Mouse (Mus musculus) v-Abl transformed pro-B cells (cell line): Measurements from ENCODE around the gene C1rl.

Source experiments
- in situ Hi-C, 2 experiments: fragments of 400-800 bp; cut with MboI; formaldehyde crosslinking; loops; one replicate each; pipeline ENCODE4 v1.15.1; 2025; ENCODE audit not compliant: unreplicated experiment in 2 of 2

C1rl gene

GRCm38 (mm10) chr6:124492842-124493561 lies at the start of gene C1rl:
C1rl (plus strand) TSS chr6:124493113.
- in situ Hi-C loops, result no loop called here

- in situ Hi-C loops, result no loop called here
These were observed 49.6 kb upstream of the C1rl start for GRCm38 (mm10) chr6:124443338-124443737.

GRCm38 (mm10) chr6:124446024-124446423 lies 46.9 kb upstream of the C1rl start:
- in situ Hi-C loops, result no loop called here

- in situ Hi-C loops, result no loop called here
These were observed 46.5 kb upstream of the C1rl start for GRCm38 (mm10) chr6:124446459-124446858.

DNA sequence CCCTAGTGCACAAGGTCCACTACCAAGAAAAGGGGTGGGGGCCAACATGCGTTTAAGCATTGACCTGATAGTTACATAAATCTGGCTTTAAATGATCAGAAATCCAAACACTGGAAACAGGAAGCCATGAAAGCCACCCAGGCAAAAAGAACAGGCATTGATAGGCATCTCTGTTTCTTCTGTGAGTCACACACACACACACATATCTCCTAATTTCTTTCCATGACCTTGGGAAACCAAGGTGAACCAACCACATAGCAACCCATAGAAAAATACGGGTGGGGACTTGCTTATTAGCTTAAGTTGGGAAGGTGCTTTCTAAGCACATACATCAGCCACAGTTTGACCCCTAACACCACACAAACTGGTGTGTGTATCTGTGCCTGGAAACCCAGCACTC lies 45.6 kb upstream of the C1rl start:
- in situ Hi-C loops, result no loop called here

- in situ Hi-C loops, result no loop called here
These were observed 44.6 kb upstream of the C1rl start for GRCm38 (mm10) chr6:124448186-124448852.

GRCm38 (mm10) chr6:124448959-124449667 lies 43.8 kb upstream of the C1rl start:
- in situ Hi-C loops, result no loop called here

DNA sequence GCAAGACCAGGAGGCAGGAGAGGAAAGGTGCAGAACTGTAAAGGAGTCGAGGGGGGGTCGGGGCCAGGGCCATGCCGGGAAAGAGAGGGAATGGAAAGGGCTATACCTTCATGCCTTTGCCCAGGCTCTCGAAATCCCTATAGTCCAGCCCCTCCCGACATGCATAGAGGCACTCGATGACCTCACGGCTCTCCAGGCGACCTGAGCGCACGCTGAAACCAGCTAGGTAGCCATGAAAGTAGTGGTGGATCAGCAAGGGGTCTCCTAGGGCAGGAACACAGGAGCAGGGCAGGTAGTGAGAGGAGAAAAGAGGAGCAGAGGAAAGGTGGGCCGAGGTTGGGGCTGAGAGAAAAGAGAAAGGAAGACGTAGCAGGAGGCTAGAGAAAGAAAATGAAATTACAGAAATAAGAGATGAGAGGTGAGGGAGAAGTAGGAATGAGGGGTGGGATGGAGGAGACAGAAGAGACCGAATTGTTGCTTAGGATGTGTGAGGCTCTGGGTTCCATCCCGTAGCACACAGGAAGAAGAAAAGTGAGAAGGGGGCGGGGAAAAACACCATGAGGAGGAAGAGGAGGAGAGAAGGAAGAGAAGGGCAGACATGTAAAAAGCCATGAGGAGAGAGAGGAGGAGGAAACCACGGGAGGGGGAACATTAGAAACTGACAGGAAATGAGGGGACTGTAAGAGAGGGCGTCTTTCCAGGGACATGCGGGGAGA lies 43.1 kb upstream of the C1rl start:
- in situ Hi-C loops, result no loop called here

DNA sequence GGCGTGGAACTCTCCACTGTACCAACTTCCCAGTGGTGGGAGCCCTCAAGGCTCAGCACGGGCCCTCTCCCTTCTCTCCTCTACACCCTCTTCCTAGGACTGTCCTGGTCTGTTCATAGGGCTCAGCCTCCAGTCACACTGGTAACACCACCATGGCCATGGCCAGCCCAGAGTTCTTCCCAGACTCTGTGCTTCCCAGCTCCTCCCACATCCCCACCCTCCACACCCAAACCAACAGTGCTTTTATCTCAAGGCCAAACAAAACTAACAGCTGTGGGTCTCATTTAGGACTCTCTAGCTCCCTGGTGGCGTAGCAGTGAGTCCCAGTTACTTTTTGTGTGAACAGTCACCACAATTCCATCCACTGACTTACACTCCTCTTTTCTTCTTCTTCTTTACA lies 40.9 kb upstream of the C1rl start:
- in situ Hi-C loops, result no loop called here

DNA sequence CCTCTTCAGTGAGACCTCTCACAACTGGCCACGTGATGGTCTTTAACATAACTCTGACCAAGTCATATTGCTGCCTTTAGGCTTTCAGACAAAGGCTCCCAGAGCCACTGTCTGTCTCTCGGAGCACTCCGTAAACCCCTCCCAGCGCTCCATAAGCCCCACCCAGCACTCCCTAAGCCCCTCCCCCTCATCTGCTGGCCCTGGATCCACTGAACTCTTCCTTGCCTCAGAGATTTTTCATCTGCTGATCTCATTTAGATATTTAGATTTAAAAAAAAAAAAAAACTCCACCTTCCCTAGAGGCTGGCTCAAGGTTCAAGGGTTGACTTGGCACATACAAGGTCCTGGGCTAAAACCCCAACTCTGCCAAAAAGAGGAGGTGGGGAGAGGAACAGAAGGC lies 39.2 kb upstream of the C1rl start:
- in situ Hi-C loops, result no loop called here

GRCm38 (mm10) chr6:124456243-124456642 lies 36.7 kb upstream of the C1rl start:
- in situ Hi-C loops, result no loop called here

DNA sequence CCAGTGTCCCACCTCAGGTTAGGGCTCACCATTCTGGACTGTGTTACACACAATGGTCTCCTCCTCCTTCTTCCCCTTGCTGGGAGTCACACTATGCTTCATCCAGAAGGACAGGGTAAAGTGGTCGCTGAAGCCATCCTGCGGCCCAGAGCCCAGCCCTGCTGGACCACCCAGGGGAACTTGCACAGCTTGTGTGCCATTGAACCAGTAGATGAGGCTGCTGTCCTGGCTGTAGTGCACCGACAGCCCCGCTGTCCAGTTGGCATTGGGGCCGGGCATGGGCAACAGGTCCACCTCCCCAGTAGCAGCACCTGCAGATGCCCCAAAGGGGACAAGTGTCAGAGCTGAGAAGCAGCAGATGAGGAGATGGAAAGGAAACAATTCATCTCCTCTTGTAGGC lies 35.1 kb upstream of the C1rl start:
- in situ Hi-C loops, result no loop called here

DNA sequence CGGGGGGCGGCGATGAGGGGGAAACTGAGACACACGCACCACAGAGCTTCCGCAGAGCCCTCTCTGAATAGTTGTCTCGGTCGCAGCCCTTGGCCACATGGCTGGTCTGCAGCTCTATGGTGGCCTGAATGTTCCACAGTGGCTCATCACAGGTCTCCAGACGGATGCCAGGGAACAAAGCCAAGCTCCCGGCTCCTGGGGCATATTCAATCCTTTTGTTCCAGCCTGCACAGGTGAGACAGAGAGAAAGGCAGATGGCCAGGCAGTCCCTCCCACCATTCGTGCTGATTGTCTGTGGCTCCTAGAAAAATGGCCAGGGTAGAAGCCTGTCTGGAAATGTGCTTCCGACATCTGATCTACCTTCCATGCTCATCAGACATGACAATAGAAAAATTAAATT lies 34.4 kb upstream of the C1rl start:
- in situ Hi-C loops, result no loop called here

DNA sequence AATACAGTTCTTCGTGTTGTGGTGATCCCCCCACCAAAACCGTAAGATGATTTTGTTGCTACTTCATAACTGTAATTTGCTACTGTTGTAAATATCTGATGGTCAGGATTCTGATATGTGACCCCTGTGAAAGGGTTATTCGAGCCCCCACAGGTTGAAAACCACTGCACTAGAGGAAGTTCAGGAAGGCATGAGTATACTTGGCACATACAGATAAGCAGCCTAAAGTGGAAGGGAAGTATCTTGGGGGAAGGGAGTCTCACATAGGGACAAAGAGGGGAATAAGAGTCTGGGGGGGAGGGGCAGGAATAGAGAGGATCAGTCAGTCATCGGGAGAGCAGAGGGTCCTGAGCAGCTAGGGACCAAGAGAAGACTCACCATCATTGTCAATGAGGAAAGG lies 33.5 kb upstream of the C1rl start:
- in situ Hi-C loops, result no loop called here

- in situ Hi-C loops, result no loop called here
These were observed 29.0 kb upstream of the C1rl start for GRCm38 (mm10) chr6:124463881-124464291.

DNA sequence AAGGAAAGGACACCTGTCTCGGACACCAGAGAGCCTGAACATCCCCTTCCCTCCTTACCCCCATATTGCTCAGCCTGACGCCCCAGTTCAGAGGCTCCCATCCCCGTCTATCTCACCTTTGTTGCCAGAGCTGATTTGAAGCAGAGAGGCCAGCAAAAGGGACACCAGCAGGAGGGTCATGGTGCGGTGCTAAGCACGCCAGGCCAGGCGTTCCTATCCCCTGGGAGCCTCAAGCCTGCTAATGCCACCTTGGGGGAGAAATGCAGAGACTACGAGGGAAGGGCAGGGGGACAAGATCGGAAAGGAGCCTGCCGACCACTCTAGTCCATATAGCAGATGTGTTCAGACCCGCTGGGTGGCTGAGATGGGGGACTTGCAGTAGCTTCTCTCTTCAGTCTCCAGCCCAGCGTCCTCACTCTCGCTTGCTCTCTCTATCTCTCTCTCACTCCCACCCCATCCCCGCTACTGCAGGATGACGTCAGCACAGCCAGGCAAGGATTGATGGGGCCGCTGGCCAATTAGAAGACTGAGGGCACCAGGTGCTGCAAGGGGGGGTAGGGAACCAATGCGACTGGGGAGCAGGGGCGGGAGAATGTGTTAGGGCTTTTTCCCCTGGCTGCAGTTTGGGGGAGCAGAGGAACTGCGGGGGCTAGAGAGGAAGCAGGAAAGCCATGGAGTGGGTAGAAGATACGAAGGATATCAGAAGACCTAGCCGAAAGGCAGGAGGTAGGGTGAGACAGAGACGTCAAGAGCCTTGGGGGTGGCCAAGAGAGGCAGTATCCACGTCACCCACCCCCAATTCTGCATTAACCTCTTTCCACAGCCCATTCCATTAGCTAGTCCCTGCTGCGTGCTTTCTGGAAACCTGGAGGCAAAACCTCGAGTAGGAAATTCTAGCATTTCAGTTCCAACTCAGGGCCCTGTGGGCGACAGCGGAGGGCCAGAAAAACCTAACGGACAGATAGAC lies 28.3 kb upstream of the C1rl start, which contains the start of gene Clstn3:
TSS of gene Clstn3 (minus strand) at position 490 of the 967 bp plus-strand sequence.
- in situ Hi-C loops, result no loop called here

DNA sequence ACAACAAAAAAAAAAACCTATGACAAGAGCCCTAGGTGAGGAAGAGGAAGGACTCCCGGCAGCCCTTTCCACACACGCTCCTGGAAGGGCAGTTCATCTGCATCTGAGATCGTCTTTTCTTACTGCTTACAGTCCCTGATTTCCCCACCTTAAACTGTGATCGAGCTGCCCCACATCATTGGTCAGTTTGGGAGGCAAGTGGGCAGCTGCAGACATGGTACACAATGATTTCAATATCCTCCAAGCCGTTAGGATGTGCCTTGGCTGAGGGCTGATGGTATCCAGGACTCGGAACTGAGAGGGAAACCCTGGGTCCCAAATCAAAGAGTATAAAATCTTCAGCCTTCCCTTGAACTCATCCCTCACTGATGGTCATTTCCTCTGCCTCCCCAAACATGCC lies 27.6 kb upstream of the C1rl start:
- in situ Hi-C loops, result no loop called here

DNA sequence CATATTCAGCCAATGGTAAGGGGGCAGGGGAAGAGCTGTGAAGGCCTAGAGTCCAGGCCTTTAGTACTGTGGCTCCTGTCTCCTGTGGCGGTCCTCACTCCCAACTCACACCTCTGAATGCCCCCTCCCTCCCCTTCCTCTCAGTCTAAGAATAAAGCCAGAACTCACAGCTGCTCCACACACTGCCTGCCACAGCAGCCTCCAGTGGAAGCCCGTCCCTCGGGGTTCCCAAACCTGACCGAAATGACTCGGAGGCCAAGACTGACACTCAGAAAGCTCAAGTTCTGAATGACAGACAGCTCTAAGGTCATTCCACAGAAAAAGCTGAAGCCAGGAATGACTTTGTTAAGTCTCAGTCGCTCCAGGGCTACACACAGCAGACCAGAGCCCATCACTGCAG lies 27.2 kb upstream of the C1rl start:
- in situ Hi-C loops, result no loop called here

DNA sequence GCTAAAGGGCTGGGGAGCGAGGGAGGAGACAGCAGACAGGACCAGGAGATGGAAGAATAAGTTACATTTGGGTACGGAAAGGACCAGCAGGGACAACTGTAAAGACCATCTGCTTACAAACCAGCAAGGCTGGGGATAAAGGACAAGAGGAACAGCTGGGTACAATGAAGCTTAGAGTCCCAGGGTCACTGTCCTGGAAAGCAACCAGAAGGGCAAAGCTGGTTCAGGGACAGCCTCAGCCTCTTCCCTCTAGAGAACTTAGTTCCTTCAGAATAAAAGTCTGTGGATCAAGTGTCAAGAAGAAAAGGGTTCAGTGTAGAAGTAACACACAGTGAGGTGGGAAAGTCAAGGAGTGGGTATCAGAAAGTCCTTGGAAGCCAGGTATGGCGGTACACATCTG lies 21.8 kb upstream of the C1rl start:
- in situ Hi-C loops, result no loop called here
